Mouse (Mus musculus) limb, embryonic 14.5 days (tissue): ENCODE data around the gene Gga1. TPM values are rescaled to one million over a fixed set of nuclear protein-coding genes. Genes with fewer than 3 reads are reported as not detected.

Experiments
- ATAC-seq: fragments of 200-750 bp; cut with Nextera tagmentation; 2 replicates; pipeline ENCODE4 v1.8.0; 2017; ENCODE audit warnings: low read depth, moderate number of reproducible peaks, moderate TSS enrichment; ENCODE audit not compliant: low FRiP score
- DNase-seq: peaks from one replicate; pipeline ENCODE4 v3.0.0-alpha.2; 2015; ENCODE audit warnings: low spot score
- H3K27ac ChIP-seq: fragments of 300-500 bp; sonication (generic); replicated peaks from 2 replicates; pipeline ENCODE4 v1.5.1; 2014; ENCODE audit warnings: low read depth, mild to moderate bottlenecking, low read length, moderate library complexity, mixed read lengths
- H3K27me3 ChIP-seq: fragments of 300-500 bp; sonication (generic); 2 replicates; pipeline ENCODE4 v1.6.1; 2014; ENCODE audit warnings: low read length, mixed read lengths; ENCODE audit not compliant: control insufficient read depth, insufficient read depth
- H3K36me3 ChIP-seq: fragments of 300-500 bp; sonication (generic); 2 replicates; pipeline ENCODE4 v1.6.1; 2014; ENCODE audit warnings: mild to moderate bottlenecking, low read length, moderate library complexity, mixed read lengths; ENCODE audit not compliant: control insufficient read depth, insufficient read depth
- H3K4me1 ChIP-seq: fragments of 300-500 bp; sonication (generic); 2 replicates; pipeline ENCODE4 v1.6.1; 2014; ENCODE audit warnings: antibody characterized with exemption, low read length, mixed read lengths; ENCODE audit not compliant: control insufficient read depth, insufficient read depth
- H3K4me2 ChIP-seq: fragments of 300-500 bp; sonication (generic); replicated peaks from 2 replicates; pipeline ENCODE4 v1.6.1; 2014; ENCODE audit warnings: low read depth, mild to moderate bottlenecking, low read length, moderate library complexity; ENCODE audit not compliant: severe bottlenecking
- H3K4me3 ChIP-seq: fragments of 300-500 bp; sonication (generic); replicated peaks from 2 replicates; pipeline ENCODE4 v1.5.1; 2014; ENCODE audit warnings: low read length
- H3K9ac ChIP-seq: fragments of 300-500 bp; sonication (generic); 2 replicates; pipeline ENCODE4 v1.6.1; 2014; ENCODE audit warnings: mild to moderate bottlenecking, low read depth, low read length, moderate library complexity; ENCODE audit not compliant: severe bottlenecking
- H3K9me3 ChIP-seq: fragments of 300-500 bp; sonication (generic); 2 replicates; pipeline ENCODE4 v1.6.1; 2016; ENCODE audit warnings: low read length; ENCODE audit not compliant: control insufficient read depth
- POLR2A ChIP-seq: fragments of 200-500 bp; IDR thresholded peaks from 2 replicates; pipeline ENCODE4 v1.8.0; 2012; ENCODE audit warnings: inconsistent platforms, mild to moderate bottlenecking, moderate library complexity, borderline replicate concordance; ENCODE audit not compliant: insufficient read depth, insufficient read length; ENCODE audit errors: extremely low read depth
- WGBS: fragments of 180-500 bp; shearing (Covaris S2); extraction: QIAGEN DNeasy Blood & Tissue Kit; methylation state at CpG from one replicate; pipeline ENCODE4 v1.1.7; 2014; 5-methylcytosine and 5-hydroxymethylcytosine counted together
- polyA plus RNA-seq, 2 experiments: library from polyadenylated mRNA; depleted of rRNA in 1 of 2; stranded (reverse) in 1 of 2; unstranded in 1 of 2; fragments of >200 nt; fragmentation: Nextera tagmentation in 1 of 2; extraction: Ambion mirVana in 1 of 2; gene quantifications; 2 replicates each; pipeline versions ENCODE4 v1.2.1 to v1.2.3; 2012 to 2014

Gene Gga1
- polyA plus RNA-seq, 2 experiments, result 43.6 to 60.6 TPM

DNA sequence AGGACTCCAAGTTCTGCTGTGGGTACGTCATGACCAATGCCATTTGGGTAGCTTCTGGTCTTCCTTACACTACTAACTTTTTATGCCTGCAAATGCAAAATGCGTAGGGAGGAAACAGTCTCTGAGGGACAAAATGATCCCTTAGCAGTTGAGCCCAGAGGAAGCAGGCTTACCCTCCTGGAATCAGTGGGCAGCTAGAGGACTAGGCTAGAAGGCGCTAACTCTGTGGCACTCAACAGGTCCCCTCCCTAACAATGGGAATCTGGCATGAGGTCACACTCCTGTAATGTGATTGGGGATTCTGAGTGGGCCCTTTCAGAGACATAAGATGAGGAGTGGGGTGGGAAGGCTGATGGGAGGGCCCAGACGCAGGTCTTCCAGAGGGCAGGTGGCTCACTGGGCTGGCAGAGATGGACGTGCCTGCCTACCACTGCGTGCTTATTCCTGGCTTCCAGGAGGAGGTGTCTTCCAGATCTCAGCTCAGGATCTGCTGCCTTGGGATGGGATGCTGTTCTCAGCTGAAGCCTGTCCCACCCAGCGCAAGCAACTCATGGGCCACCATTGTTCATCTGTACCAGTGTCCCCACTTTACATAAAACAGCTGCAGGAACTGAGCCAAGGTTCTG lies 53.9 kb downstream of the Gga1 start:
- DNase-seq (no peak), ATAC-seq (no peak)
- peaks cover 17% of the 10 kb centered on the region for H3K36me3 ChIP-seq
- H3K9ac ChIP-seq, result no peak overlapping the region
- H3K9me3 ChIP-seq, result no peaks in the 10 kb centered on the region
- H3K4me3 ChIP-seq, result no peak overlapping the region
- WGBS, result 82% methylated on average over 7 of the region's 7 CpGs
- no peak overlapping the region for H3K4me2 ChIP-seq
- no peak for TF ChIP-seq POLR2A
- H3K27me3 ChIP-seq, result no peaks in the 10 kb centered on the region
- no peak overlapping the region for H3K27ac ChIP-seq
- H3K4me1 ChIP-seq, result peaks cover 12% of the 10 kb centered on the region

GRCm38 (mm10) chr15:78931577-78931976 lies 54.6 kb downstream of the Gga1 start:
- ATAC-seq (no peak), DNase-seq (no peak)
- peaks cover 10% of the 10 kb centered on the region for H3K4me1 ChIP-seq

GRCm38 (mm10) chr15:78934784-78935320 lies 57.9 kb downstream of the Gga1 start, which contains the start of gene Nol12:
Gene Nol12, plus strand, starts transcription at chr15:78934933.
- DNase-seq (peak; percentile 94), ATAC-seq (peak; percentile 88)
- no peaks in the 10 kb centered on the region for H3K27me3 ChIP-seq
- TF ChIP-seq POLR2A, result peak; percentile 65; the same call in 1 of the 2 replicates
- H3K27ac ChIP-seq, result peak within 1 kb of the TSS; percentile 82
- H3K36me3 ChIP-seq, result peaks cover 32% of the 10 kb centered on the region
- peak within 1 kb of the TSS; percentile 68 for H3K4me2 ChIP-seq
- H3K9ac ChIP-seq, result peak within 1 kb of the TSS; percentile 64
- 0% methylated on average over 39 of the region's 42 CpGs for WGBS
- H3K9me3 ChIP-seq, result no peaks in the 10 kb centered on the region
- peak within 1 kb of the TSS; percentile 67 for H3K4me3 ChIP-seq
- peaks cover 6% of the 10 kb centered on the region for H3K4me1 ChIP-seq

More at GRCm38 (mm10) chr15:78931577-78931976, 54.6 kb downstream of the Gga1 start:
- no peak overlapping the region for H3K9ac ChIP-seq
- peaks cover 21% of the 10 kb centered on the region for H3K36me3 ChIP-seq
- H3K9me3 ChIP-seq, result no peaks in the 10 kb centered on the region
- H3K27me3 ChIP-seq, result no peaks in the 10 kb centered on the region
- H3K4me2 ChIP-seq, result no peak overlapping the region
- H3K27ac ChIP-seq, result no peak overlapping the region
- no peak for TF ChIP-seq POLR2A
- no peak overlapping the region for H3K4me3 ChIP-seq
- WGBS, result 27% methylated on average over 3 of the region's 3 CpGs

DNA sequence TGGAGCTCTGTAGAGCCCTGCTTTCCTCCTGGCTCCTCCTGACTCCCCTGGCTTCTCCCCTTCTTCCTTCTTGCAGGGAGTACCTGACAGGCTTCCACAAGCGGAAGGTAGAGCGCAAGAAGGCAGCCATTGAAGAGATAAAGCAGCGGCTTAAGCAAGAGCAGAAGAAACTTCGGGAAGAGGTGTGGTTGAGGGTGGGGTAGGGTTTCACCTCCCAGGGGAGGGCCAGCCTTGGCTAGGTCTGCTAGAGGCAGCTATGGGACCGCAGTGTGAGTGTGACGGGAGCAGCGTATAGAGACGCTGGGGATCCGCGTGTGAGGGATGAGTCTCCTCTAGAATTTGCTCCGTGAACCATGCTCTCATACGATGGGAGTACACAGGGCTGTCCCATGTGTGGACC lies 59.4 kb downstream of the Gga1 start:
- Histone ChIP-seq H3K4me1 (peaks cover 6% of the 10 kb centered on the region), H3K36me3 (peaks cover 41% of the 10 kb centered on the region), H3K4me3 (no peak overlapping the region), H3K27ac (no peak overlapping the region), H3K9me3 (no peaks in the 10 kb centered on the region), H3K27me3 (no peaks in the 10 kb centered on the region), H3K4me2 (no peak overlapping the region), H3K9ac (no peak overlapping the region)
- WGBS, result 92% methylated on average over 12 of the region's 12 CpGs
- TF ChIP-seq POLR2A, result no peak
- ATAC-seq, result no peak
- DNase-seq, result no peak

- Histone ChIP-seq H3K9ac (no peak overlapping the region), H3K9me3 (no peaks in the 10 kb centered on the region), H3K36me3 (peaks cover 47% of the 10 kb centered on the region), H3K4me3 (no peak overlapping the region), H3K27ac (no peak overlapping the region), H3K4me1 (peaks cover 6% of the 10 kb centered on the region), H3K27me3 (no peaks in the 10 kb centered on the region), H3K4me2 (no peak overlapping the region)
- WGBS, result 98% methylated on average over 10 of the region's 10 CpGs
- no peak for DNase-seq
- no peak for TF ChIP-seq POLR2A
- no peak for ATAC-seq
Measured at GRCm38 (mm10) chr15:78937311-78937710, 60.3 kb downstream of the Gga1 start.
